Mouse (Mus musculus): ENCODE results near the gene Abcc1. TPM values are rescaled to one million over a fixed set of nuclear protein-coding genes. Genes with fewer than 3 reads are reported as not detected.

Gene Abcc1
- polyA plus RNA-seq, 1 experiment, result 16.3 TPM

- Histone ChIP-seq H3K4me1 (ENCODE audit: control insufficient read depth, insufficient read depth, low read length) (peaks cover 9% of the 10 kb centered on the region), H3K27ac (ENCODE audit: insufficient read depth, low read length) (no peak overlapping the region), H3K27me3 (ENCODE audit: control insufficient read depth, insufficient read depth, low read length) (no peaks in the 10 kb centered on the region), H3K4me3 (replicated peaks; ENCODE audit: insufficient read depth, low read depth, low read length) (no peak overlapping the region)
- TF ChIP-seq CTCF (IDR thresholded peaks at IDR 0.05; ENCODE audit: borderline replicate concordance, insufficient read depth, low read depth, low read length) (no peak), POLR2A (IDR thresholded peaks at IDR 0.05; ENCODE audit: borderline replicate concordance, insufficient read depth, low read length) (no peak)
- DNase-seq, result no peak
- 91% methylated on average over 6 of the region's 6 CpGs for WGBS
These were observed 2.7 kb downstream of the Abcc1 start for GRCm38 (mm10) chr16:14364066-14364465.

- no peaks in the 10 kb centered on the region for H3K27me3 ChIP-seq (ENCODE audit: control insufficient read depth, insufficient read depth, low read length)
- no peak for DNase-seq
- H3K4me1 ChIP-seq (ENCODE audit: control insufficient read depth, insufficient read depth, low read length), result peaks cover 9% of the 10 kb centered on the region
- 64% methylated on average over 4 of the region's 4 CpGs for WGBS
- no peak overlapping the region for H3K4me3 ChIP-seq (replicated peaks; ENCODE audit: insufficient read depth, low read depth, low read length)
- no peak overlapping the region for H3K27ac ChIP-seq (ENCODE audit: insufficient read depth, low read length)
- TF ChIP-seq POLR2A (IDR thresholded peaks at IDR 0.05; ENCODE audit: borderline replicate concordance, insufficient read depth, low read length) (no peak), CTCF (IDR thresholded peaks at IDR 0.05; ENCODE audit: borderline replicate concordance, insufficient read depth, low read depth, low read length) (no peak)
These were observed 4.1 kb downstream of the Abcc1 start for GRCm38 (mm10) chr16:14365457-14365856.

- Histone ChIP-seq H3K27me3 (ENCODE audit: control insufficient read depth, insufficient read depth, low read length) (no peaks in the 10 kb centered on the region), H3K4me1 (ENCODE audit: control insufficient read depth, insufficient read depth, low read length) (peaks cover 10% of the 10 kb centered on the region), H3K27ac (ENCODE audit: insufficient read depth, low read length) (no peak overlapping the region), H3K4me3 (replicated peaks; ENCODE audit: insufficient read depth, low read depth, low read length) (no peak overlapping the region)
- TF ChIP-seq POLR2A (IDR thresholded peaks at IDR 0.05; ENCODE audit: borderline replicate concordance, insufficient read depth, low read length), result no peak
- no peak for TF ChIP-seq CTCF (IDR thresholded peaks at IDR 0.05; ENCODE audit: borderline replicate concordance, insufficient read depth, low read depth, low read length)
- WGBS, result 100% methylated on average over 1 of the region's 1 CpGs
- DNase-seq, result no peak
These were observed 4.7 kb downstream of the Abcc1 start for GRCm38 (mm10) chr16:14366017-14366416.

GRCm38 (mm10) chr16:14371367-14371766, 10.0 kb downstream of the Abcc1 start:
- TF ChIP-seq POLR2A (IDR thresholded peaks at IDR 0.05; ENCODE audit: borderline replicate concordance, insufficient read depth, low read length), result no peak
- no peak for TF ChIP-seq CTCF (IDR thresholded peaks at IDR 0.05; ENCODE audit: borderline replicate concordance, insufficient read depth, low read depth, low read length)
- no peak overlapping the region for H3K4me3 ChIP-seq (replicated peaks; ENCODE audit: insufficient read depth, low read depth, low read length)
- peak; percentile 42 to 48 for DNase-seq
- H3K4me1 ChIP-seq (ENCODE audit: control insufficient read depth, insufficient read depth, low read length), result peaks cover 13% of the 10 kb centered on the region
- H3K27me3 ChIP-seq (ENCODE audit: control insufficient read depth, insufficient read depth, low read length), result no peaks in the 10 kb centered on the region
- WGBS, result 6% methylated on average over 1 of the region's 1 CpGs
- peak overlapping the region; percentile 19; the same call in 1 of the 2 replicates for H3K27ac ChIP-seq (ENCODE audit: insufficient read depth, low read length)

- Histone ChIP-seq H3K27me3 (ENCODE audit: control insufficient read depth, insufficient read depth, low read length) (no peaks in the 10 kb centered on the region), H3K4me3 (replicated peaks; ENCODE audit: insufficient read depth, low read depth, low read length) (no peak overlapping the region), H3K27ac (ENCODE audit: insufficient read depth, low read length) (no peak overlapping the region), H3K4me1 (ENCODE audit: control insufficient read depth, insufficient read depth, low read length) (peaks cover 22% of the 10 kb centered on the region)
- 93% methylated on average over 1 of the region's 1 CpGs for WGBS
- no peak for TF ChIP-seq CTCF (IDR thresholded peaks at IDR 0.05; ENCODE audit: borderline replicate concordance, insufficient read depth, low read depth, low read length)
- no peak for TF ChIP-seq POLR2A (IDR thresholded peaks at IDR 0.05; ENCODE audit: borderline replicate concordance, insufficient read depth, low read length)
- DNase-seq, result no peak
These were observed 11.0 kb downstream of the Abcc1 start for GRCm38 (mm10) chr16:14372382-14372781.

- H3K27ac ChIP-seq (ENCODE audit: insufficient read depth, low read length), result no peak overlapping the region
- WGBS, result 58% methylated on average over 4 of the region's 4 CpGs
- no peak for DNase-seq
- H3K4me3 ChIP-seq (replicated peaks; ENCODE audit: insufficient read depth, low read depth, low read length), result no peak overlapping the region
- peaks cover 24% of the 10 kb centered on the region for H3K4me1 ChIP-seq (ENCODE audit: control insufficient read depth, insufficient read depth, low read length)
- H3K27me3 ChIP-seq (ENCODE audit: control insufficient read depth, insufficient read depth, low read length), result no peaks in the 10 kb centered on the region
- TF ChIP-seq CTCF (IDR thresholded peaks at IDR 0.05; ENCODE audit: borderline replicate concordance, insufficient read depth, low read depth, low read length) (no peak), POLR2A (IDR thresholded peaks at IDR 0.05; ENCODE audit: borderline replicate concordance, insufficient read depth, low read length) (no peak)
These were observed 11.5 kb downstream of the Abcc1 start for GRCm38 (mm10) chr16:14372817-14373301.

- Histone ChIP-seq H3K4me3 (replicated peaks; ENCODE audit: insufficient read depth, low read depth, low read length) (no peak overlapping the region), H3K4me1 (ENCODE audit: control insufficient read depth, insufficient read depth, low read length) (peaks cover 34% of the 10 kb centered on the region), H3K27me3 (ENCODE audit: control insufficient read depth, insufficient read depth, low read length) (no peaks in the 10 kb centered on the region), H3K27ac (ENCODE audit: insufficient read depth, low read length) (no peak overlapping the region)
- WGBS, result 98% methylated on average over 1 of the region's 1 CpGs
- no peak for TF ChIP-seq POLR2A (IDR thresholded peaks at IDR 0.05; ENCODE audit: borderline replicate concordance, insufficient read depth, low read length)
- no peak for TF ChIP-seq CTCF (IDR thresholded peaks at IDR 0.05; ENCODE audit: borderline replicate concordance, insufficient read depth, low read depth, low read length)
- no peak for DNase-seq
These were observed 14.6 kb downstream of the Abcc1 start for GRCm38 (mm10) chr16:14375942-14376341.

GRCm38 (mm10) chr16:14376352-14376751, 15.0 kb downstream of the Abcc1 start:
- DNase-seq, result no peak
- H3K27ac ChIP-seq (ENCODE audit: insufficient read depth, low read length), result no peak overlapping the region
- WGBS, result 62% methylated on average over 2 of the region's 2 CpGs
- no peaks in the 10 kb centered on the region for H3K27me3 ChIP-seq (ENCODE audit: control insufficient read depth, insufficient read depth, low read length)
- TF ChIP-seq POLR2A (IDR thresholded peaks at IDR 0.05; ENCODE audit: borderline replicate concordance, insufficient read depth, low read length) (no peak), CTCF (IDR thresholded peaks at IDR 0.05; ENCODE audit: borderline replicate concordance, insufficient read depth, low read depth, low read length) (no peak)
- no peak overlapping the region for H3K4me3 ChIP-seq (replicated peaks; ENCODE audit: insufficient read depth, low read depth, low read length)
- peaks cover 34% of the 10 kb centered on the region for H3K4me1 ChIP-seq (ENCODE audit: control insufficient read depth, insufficient read depth, low read length)

All from cerebellum, adult 2 months (tissue).